Mouse (Mus musculus) heart, adult 2 months (tissue): ENCODE measurements around the gene Myo1d. TPM values are rescaled to one million over a fixed set of nuclear protein-coding genes. Genes with fewer than 3 reads are reported as not detected.

Experiments
- DNase-seq, 2 experiments: peaks; one replicate each; pipeline ENCODE4 v3.0.0; 2021
- H3K27ac ChIP-seq: fragments of 200-600 bp; 2 replicates; pipeline ENCODE4 v1.8.1; 2022
- H3K27me3 ChIP-seq: fragments of 200-500 bp; 2 replicates; pipeline ENCODE4 v1.6.1; 2012; ENCODE audit warnings: mild to moderate bottlenecking, low read length, inconsistent platforms, mixed read lengths; ENCODE audit not compliant: control insufficient read depth, insufficient read depth
- H3K36me3 ChIP-seq: fragments of 200-500 bp; 2 replicates; pipeline ENCODE4 v1.6.1; 2012; ENCODE audit warnings: low read length, inconsistent platforms; ENCODE audit not compliant: control insufficient read depth, insufficient read depth
- H3K4me1 ChIP-seq: fragments of 200-500 bp; 2 replicates; pipeline ENCODE4 v1.6.1; 2011; ENCODE audit warnings: low read length; ENCODE audit not compliant: control insufficient read depth, insufficient read depth
- H3K4me3 ChIP-seq: fragments of 200-600 bp; 2 replicates; pipeline ENCODE4 v1.8.1; 2022
- H3K79me2 ChIP-seq: fragments of 200-500 bp; replicated peaks from 2 replicates; pipeline ENCODE4 v1.6.1; 2012; ENCODE audit warnings: mild to moderate bottlenecking, inconsistent platforms, low read length, moderate library complexity, mixed read lengths; ENCODE audit not compliant: control insufficient read depth, insufficient read depth
- H3K9ac ChIP-seq: fragments of 200-500 bp; 2 replicates; pipeline ENCODE4 v1.6.1; 2012; ENCODE audit warnings: low read depth, mild to moderate bottlenecking, control low read depth, inconsistent platforms, low read length, mixed read lengths
- CTCF ChIP-seq: fragments of 200-600 bp; IDR thresholded peaks from 2 replicates; pipeline ENCODE4 v1.8.1; 2022; ENCODE audit warnings: antibody characterized with exemption, mild to moderate bottlenecking, moderate library complexity
- EP300 ChIP-seq: fragments of 200-500 bp; IDR thresholded peaks from 2 replicates; pipeline ENCODE4 v1.6.1; 2011; ENCODE audit warnings: low read depth, low read length, control low read depth; ENCODE audit not compliant: insufficient read depth
- POLR2A ChIP-seq: fragments of 200-500 bp; IDR thresholded peaks from 2 replicates; pipeline ENCODE4 v1.6.1; 2011; ENCODE audit warnings: mild to moderate bottlenecking, low read depth, low read length, control low read depth; ENCODE audit not compliant: insufficient read depth
- WGBS: fragments of 180-500 bp; shearing (Covaris S2); methylation state at CpG from one replicate; pipeline ENCODE4 v1.1.7; 2018; 5-methylcytosine and 5-hydroxymethylcytosine counted together
- intact Hi-C: fragments of 180-260 bp; cut with DNase I; formaldehyde crosslinking; loops from one replicate; pipeline ENCODE4 v1.15.1; 2025
- polyA plus RNA-seq: library from polyadenylated mRNA; depleted of rRNA; stranded (reverse); fragments of >200 nt; gene quantifications from 2 replicates; pipeline ENCODE4 v1.2.3, GENCODE M21; 2012
- total RNA-seq, 2 experiments: library from RNA; stranded (reverse); gene quantifications; 2 replicates each; pipeline ENCODE4 v1.2.3; 2021

The Myo1d gene
- total and polyA plus RNA-seq, 3 experiments: 8.2 to 10.0 (median 9.3) TPM

DNA sequence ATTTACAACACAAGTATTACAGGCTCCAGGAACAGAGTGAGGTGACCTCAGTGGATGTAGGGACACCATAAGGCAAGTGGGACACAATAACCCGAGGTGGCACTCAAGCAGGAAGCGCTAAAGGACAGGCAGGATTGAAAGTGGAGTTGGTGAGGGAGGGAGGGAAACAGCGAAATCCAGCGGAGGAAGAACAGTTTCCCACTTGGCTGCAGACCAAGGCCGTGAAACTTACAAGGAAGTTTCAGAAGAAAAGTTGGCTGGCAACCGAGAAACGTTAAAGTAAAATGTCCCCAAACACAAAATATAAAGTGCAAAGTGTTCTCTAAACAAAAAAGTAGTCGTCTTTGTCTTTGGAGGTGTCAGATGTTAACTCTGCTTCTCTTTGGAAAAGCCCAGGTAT is 15.6 kb upstream of the Myo1d start:
- TF ChIP-seq POLR2A (no peak), CTCF (no peak), EP300 (no peak)
- intact Hi-C loops: no loop called here
- no peak overlapping the region for H3K4me3 ChIP-seq
- no peak overlapping the region for H3K27ac ChIP-seq
- 0 out of 2 replicates have a peak, but pooled peaks cover 1% of the 10 kb centered on the region for H3K4me1 ChIP-seq
- no peaks in the 10 kb centered on the region for H3K79me2 ChIP-seq
- no peak for DNase-seq
- no peaks in the 10 kb centered on the region for H3K36me3 ChIP-seq
- no peak overlapping the region for H3K9ac ChIP-seq
- WGBS: 26% methylated on average over 8 of the region's 8 CpGs
- no peaks in the 10 kb centered on the region for H3K27me3 ChIP-seq

DNA sequence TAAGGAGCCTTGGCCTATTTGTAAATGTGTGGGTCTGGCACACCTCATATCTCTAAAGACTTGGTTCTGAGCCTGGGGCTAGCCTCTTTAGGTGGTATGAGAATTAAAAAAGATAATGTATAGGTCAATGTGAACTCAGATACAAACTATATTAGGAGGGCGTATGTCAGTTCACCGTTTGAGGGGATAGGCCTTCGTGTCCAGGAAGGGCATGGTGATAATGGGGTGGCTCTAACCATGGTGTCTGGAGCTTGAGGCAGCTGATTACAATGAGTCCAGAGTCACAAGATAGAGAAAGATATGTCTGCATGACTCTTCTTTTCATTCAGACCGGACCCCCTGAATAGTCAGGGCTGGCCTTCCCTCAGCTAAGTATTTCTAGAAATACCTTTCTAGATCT is 14.5 kb upstream of the Myo1d start:
- Histone ChIP-seq H3K27ac (no peak overlapping the region), H3K27me3 (no peaks in the 10 kb centered on the region), H3K9ac (no peak overlapping the region), H3K79me2 (no peaks in the 10 kb centered on the region), H3K36me3 (no peaks in the 10 kb centered on the region), H3K4me3 (no peak overlapping the region), H3K4me1 (0 out of 2 replicates have a peak, but pooled peaks cover 1% of the 10 kb centered on the region)
- 93% methylated on average over 4 of the region's 4 CpGs for WGBS
- no peak for TF ChIP-seq EP300
- TF ChIP-seq POLR2A: no peak
- TF ChIP-seq CTCF: no peak
- intact Hi-C loops: no loop called here
- no peak for DNase-seq

DNA sequence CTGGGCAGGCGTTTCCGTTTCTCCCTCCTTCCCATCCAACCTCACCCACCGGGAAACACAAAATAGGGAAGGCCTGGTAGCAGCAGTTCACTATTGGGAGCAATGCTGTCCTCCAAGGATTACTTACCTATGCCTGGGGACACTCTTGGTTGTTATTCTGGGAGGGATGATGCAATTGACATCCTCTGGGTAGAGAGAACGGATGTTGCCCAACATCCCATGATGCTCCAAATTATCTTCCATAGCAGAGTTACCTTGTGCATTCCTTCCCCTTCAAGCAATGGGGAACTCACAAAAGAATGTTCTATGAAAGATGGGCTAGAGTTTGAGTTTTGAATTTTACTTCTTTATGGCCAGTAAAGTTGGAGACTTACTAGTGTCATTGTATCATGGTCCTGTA is 13.6 kb upstream of the Myo1d start:
- intact Hi-C loops: no loop called here
- Histone ChIP-seq H3K9ac (no peak overlapping the region), H3K27ac (no peak overlapping the region), H3K36me3 (no peaks in the 10 kb centered on the region), H3K27me3 (no peaks in the 10 kb centered on the region), H3K4me1 (0 out of 2 replicates have a peak, but pooled peaks cover 1% of the 10 kb centered on the region), H3K79me2 (no peaks in the 10 kb centered on the region), H3K4me3 (no peak overlapping the region)
- DNase-seq: no peak
- no peak for TF ChIP-seq EP300
- TF ChIP-seq POLR2A: no peak
- no peak for TF ChIP-seq CTCF
- WGBS: 85% methylated on average over 4 of the region's 4 CpGs

DNA sequence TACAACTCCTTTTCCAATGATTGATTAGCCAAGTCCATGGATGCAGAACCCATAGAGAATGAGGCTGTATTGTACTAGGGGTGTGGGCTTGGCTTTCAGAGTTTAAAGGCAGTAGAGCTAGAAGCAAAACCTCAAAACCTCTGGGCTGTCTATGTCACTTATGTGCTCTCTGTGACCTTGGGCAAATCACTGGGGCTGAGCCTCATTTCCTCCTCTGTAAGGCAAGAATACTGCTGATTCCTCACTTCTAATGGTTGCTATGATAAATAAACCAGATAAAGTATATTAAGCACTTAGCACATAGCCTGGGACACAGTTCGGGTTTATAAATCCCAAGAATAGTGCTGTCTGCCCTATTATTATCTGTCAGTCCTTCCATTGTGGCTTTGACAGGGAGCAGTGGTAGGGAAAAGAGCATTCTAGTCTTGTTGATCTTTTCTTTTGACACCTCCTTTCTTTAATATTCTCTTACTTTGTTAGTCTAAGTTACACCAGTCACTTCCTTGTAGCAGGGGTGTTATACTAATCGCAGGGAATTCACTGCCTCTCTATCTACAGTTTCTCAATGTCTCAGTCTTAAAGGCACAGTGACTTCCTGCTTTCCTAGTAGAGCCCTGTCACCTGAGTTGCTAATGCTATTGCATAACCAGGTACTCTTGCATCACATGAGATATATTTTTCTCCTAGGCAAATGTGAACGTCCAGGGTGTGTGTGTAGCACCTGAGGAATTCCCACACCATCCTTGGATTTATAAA is 12.0 kb upstream of the Myo1d start:
- TF ChIP-seq CTCF (no peak), EP300 (no peak), POLR2A (no peak)
- intact Hi-C loops: no loop called here
- no peak overlapping the region for H3K9ac ChIP-seq

DNA sequence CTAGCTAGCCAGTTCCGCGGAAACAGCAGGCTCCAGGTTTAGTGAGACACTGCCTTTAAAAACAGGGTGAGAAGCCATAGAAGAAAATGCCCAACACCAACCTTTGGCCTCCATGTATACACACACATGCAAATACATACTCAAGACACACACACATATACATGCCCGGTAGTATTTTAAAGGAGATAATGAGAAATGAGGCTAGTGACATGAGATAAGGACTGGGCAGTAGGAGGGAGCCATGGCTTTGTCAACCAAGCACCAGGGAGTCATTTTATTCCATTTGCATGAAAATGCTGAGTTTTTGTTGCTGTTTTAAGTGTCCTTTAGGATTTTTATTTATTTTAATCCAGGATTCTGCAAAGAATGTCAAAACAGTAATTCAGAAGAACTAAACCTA is 10.6 kb upstream of the Myo1d start:
- no peaks in the 10 kb centered on the region for H3K79me2 ChIP-seq
- intact Hi-C loops: no loop called here
- no peak overlapping the region for H3K27ac ChIP-seq
- no peaks in the 10 kb centered on the region for H3K27me3 ChIP-seq
- no peaks in the 10 kb centered on the region for H3K36me3 ChIP-seq
- no peak overlapping the region for H3K9ac ChIP-seq
- H3K4me1 ChIP-seq: 0 out of 2 replicates have a peak, but pooled peaks cover 1% of the 10 kb centered on the region
- no peak overlapping the region for H3K4me3 ChIP-seq
- WGBS: 76% methylated on average over 3 of the region's 3 CpGs
- TF ChIP-seq CTCF (no peak), POLR2A (no peak), EP300 (no peak)
- no peak for DNase-seq

More for the DNA sequence above, 12.0 kb upstream of the Myo1d start:
- Histone ChIP-seq H3K79me2 (no peaks in the 10 kb centered on the region), H3K27ac (no peak overlapping the region), H3K27me3 (no peaks in the 10 kb centered on the region), H3K4me1 (0 out of 2 replicates have a peak, but pooled peaks cover 1% of the 10 kb centered on the region), H3K36me3 (no peaks in the 10 kb centered on the region), H3K4me3 (no peak overlapping the region)
- WGBS: 40% methylated on average over 3 of the region's 3 CpGs
- no peak for DNase-seq

DNA sequence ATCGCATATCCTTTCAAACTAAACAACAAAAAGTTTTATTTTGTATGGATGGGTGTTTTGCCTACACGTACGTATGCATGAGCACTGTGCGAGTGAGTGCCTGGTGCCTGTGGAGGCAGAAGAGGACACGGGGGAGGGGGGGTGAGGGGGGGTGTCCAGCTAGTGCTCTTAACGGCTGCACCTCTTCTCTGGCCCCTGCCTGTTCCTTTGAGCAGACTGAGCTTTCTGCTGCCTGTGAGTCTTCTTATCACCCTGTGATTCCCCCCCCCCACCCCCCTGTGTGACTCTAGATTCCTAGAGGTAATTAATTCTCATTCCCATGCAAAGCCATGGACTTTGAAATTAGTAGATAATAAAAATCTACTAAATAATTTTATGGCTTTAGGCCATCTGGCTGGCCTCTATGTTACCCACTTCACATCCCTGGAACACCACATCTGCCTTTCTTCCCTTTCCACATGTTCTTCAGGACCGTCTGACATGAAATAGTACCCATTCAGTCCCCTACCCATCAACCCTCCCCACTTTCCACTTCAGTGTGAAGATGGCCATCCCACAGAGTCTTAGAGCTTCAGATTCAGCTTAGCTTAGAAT is 9.9 kb upstream of the Myo1d start:
- H3K27ac ChIP-seq: no peak overlapping the region
- H3K36me3 ChIP-seq: no peaks in the 10 kb centered on the region
- no peaks in the 10 kb centered on the region for H3K79me2 ChIP-seq
- no peak for DNase-seq
- intact Hi-C loops: no loop called here
- no peaks in the 10 kb centered on the region for H3K4me1 ChIP-seq
- WGBS: 63% methylated on average over 7 of the region's 7 CpGs
- no peak overlapping the region for H3K9ac ChIP-seq
- TF ChIP-seq CTCF (no peak), EP300 (no peak), POLR2A (no peak)
- H3K4me3 ChIP-seq: no peak overlapping the region
- H3K27me3 ChIP-seq: no peaks in the 10 kb centered on the region
